Mouse (Mus musculus) midbrain, postnatal 0 days (tissue): ENCODE data around the gene Pitx2. TPM values are rescaled to one million over a fixed set of nuclear protein-coding genes. Genes with fewer than 3 reads are reported as not detected.

Experiments
- ATAC-seq: fragments of 200-750 bp; cut with Nextera tagmentation; 2 replicates; pipeline ENCODE4 v1.8.0; 2017; ENCODE audit warnings: moderate number of reproducible peaks, mild to moderate bottlenecking, moderate TSS enrichment, moderate library complexity; ENCODE audit not compliant: low FRiP score
- DNase-seq: peaks from one replicate; pipeline ENCODE4 v3.0.0-alpha.2; 2015; ENCODE audit warnings: low spot score
- H3K27ac ChIP-seq: fragments of 300-500 bp; sonication (generic); 2 replicates; pipeline ENCODE4 v1.5.1; 2014; ENCODE audit warnings: low read depth, mild to moderate bottlenecking, low read length, mixed read lengths
- H3K27me3 ChIP-seq: fragments of 300-500 bp; sonication (generic); 2 replicates; pipeline ENCODE4 v1.6.1; 2014; ENCODE audit warnings: low read length, control low read depth, mixed read lengths; ENCODE audit not compliant: insufficient read depth
- H3K36me3 ChIP-seq: fragments of 300-500 bp; sonication (generic); 2 replicates; pipeline ENCODE4 v1.6.1; 2014; ENCODE audit warnings: low read length, control low read depth, mixed read lengths; ENCODE audit not compliant: insufficient read depth
- H3K4me1 ChIP-seq: fragments of 300-500 bp; sonication (generic); 2 replicates; pipeline ENCODE4 v1.6.1; 2014; ENCODE audit warnings: mild to moderate bottlenecking, control low read depth, antibody characterized with exemption, low read length, mixed read lengths; ENCODE audit not compliant: insufficient read depth
- H3K4me2 ChIP-seq: fragments of 300-500 bp; sonication (generic); 2 replicates; pipeline ENCODE4 v1.6.1; 2014; ENCODE audit warnings: low read depth, mild to moderate bottlenecking, low read length, mixed read lengths; ENCODE audit not compliant: poor library complexity, severe bottlenecking
- H3K4me3 ChIP-seq: fragments of 300-500 bp; sonication (generic); 2 replicates; pipeline ENCODE4 v1.5.1; 2014; ENCODE audit warnings: low read depth, mild to moderate bottlenecking, low read length, moderate library complexity
- H3K9ac ChIP-seq: fragments of 300-500 bp; sonication (generic); replicated peaks from 2 replicates; pipeline ENCODE4 v1.6.1; 2014; ENCODE audit warnings: mild to moderate bottlenecking, low read length, moderate library complexity, mixed read lengths; ENCODE audit not compliant: poor library complexity, severe bottlenecking
- H3K9me3 ChIP-seq: fragments of 300-500 bp; sonication (generic); 2 replicates; pipeline ENCODE4 v1.6.1; 2016; ENCODE audit warnings: low read length, control low read depth
- CTCF ChIP-seq: IDR thresholded peaks from 2 replicates; pipeline ENCODE4 v1.5.1; 2016; ENCODE audit warnings: antibody characterized with exemption, mild to moderate bottlenecking
- whole genome bisulfite sequencing: fragments of 180-500 bp; shearing (Covaris S2); extraction: QIAGEN DNeasy Blood & Tissue Kit; methylation state at CpG from one replicate; pipeline ENCODE4 v1.1.7; 2014; 5-methylcytosine and 5-hydroxymethylcytosine counted together
- polyA plus RNA-seq: library from polyadenylated mRNA; unstranded; fragments of >200 nt; fragmentation: Nextera tagmentation; extraction: Ambion mirVana; gene quantifications from 2 replicates; pipeline ENCODE4 v1.2.1, GENCODE M21; 2015
- total RNA-seq: library from RNA; depleted of rRNA; stranded (reverse); fragments of >200 nt; gene quantifications from 2 replicates; pipeline ENCODE4 v1.2.3, GENCODE M21; 2014

Gene Pitx2
- total and polyA plus RNA-seq, 2 experiments from 2014 or later: 10.4 to 28.7 TPM

- 2% methylated on average over 34 of the region's 34 CpGs for WGBS
- DNase-seq (no peak), ATAC-seq (no peak)
- Histone ChIP-seq H3K36me3 (no peaks in the 10 kb centered on the region), H3K27ac (no peak overlapping the region), H3K9ac (no peak overlapping the region), H3K4me1 (no peaks in the 10 kb centered on the region), H3K27me3 (peaks cover 64% of the 10 kb centered on the region), H3K9me3 (no peaks in the 10 kb centered on the region), H3K4me3 (peak overlapping the region; percentile 2; the same call in 1 of the 2 replicates), H3K4me2 (no peak overlapping the region)
- TF ChIP-seq CTCF: no peak
Measured at GRCm38 (mm10) chr3:129216911-129217561, 17.4 kb downstream of the Pitx2 start.

- 3% methylated on average over 12 of the region's 12 CpGs for WGBS
- no peak overlapping the region for H3K4me3 ChIP-seq
- no peak overlapping the region for H3K4me2 ChIP-seq
Measured at GRCm38 (mm10) chr3:129217862-129218370, 18.2 kb downstream of the Pitx2 start.

GRCm38 (mm10) chr3:129218371-129218921, 18.8 kb downstream of the Pitx2 start:
- DNase-seq (no peak), ATAC-seq (no peak)
- Histone ChIP-seq H3K36me3 (no peaks in the 10 kb centered on the region), H3K4me3 (no peak overlapping the region), H3K4me1 (no peaks in the 10 kb centered on the region), H3K27ac (no peak overlapping the region), H3K9me3 (no peaks in the 10 kb centered on the region), H3K4me2 (no peak overlapping the region), H3K27me3 (peaks cover 63% of the 10 kb centered on the region), H3K9ac (no peak overlapping the region)
- TF ChIP-seq CTCF: no peak
- WGBS: 1% methylated on average over 41 of the region's 41 CpGs

More at GRCm38 (mm10) chr3:129217862-129218370, 18.2 kb downstream of the Pitx2 start:
- Histone ChIP-seq H3K9ac (no peak overlapping the region), H3K27ac (no peak overlapping the region), H3K4me1 (no peaks in the 10 kb centered on the region), H3K36me3 (no peaks in the 10 kb centered on the region), H3K9me3 (no peaks in the 10 kb centered on the region), H3K27me3 (peaks cover 63% of the 10 kb centered on the region)
- DNase-seq (no peak), ATAC-seq (no peak)
- no peak for TF ChIP-seq CTCF

- Histone ChIP-seq H3K36me3 (no peaks in the 10 kb centered on the region), H3K9me3 (no peaks in the 10 kb centered on the region), H3K4me2 (no peak overlapping the region), H3K27ac (no peak overlapping the region), H3K4me1 (no peaks in the 10 kb centered on the region), H3K9ac (no peak overlapping the region), H3K4me3 (no peak overlapping the region), H3K27me3 (peaks cover 73% of the 10 kb centered on the region)
- no peak for TF ChIP-seq CTCF
- 5% methylated on average over 7 of the region's 7 CpGs for WGBS
- ATAC-seq (no peak), DNase-seq (no peak)
Measured at GRCm38 (mm10) chr3:129220086-129220670, 20.5 kb downstream of the Pitx2 start.

- no peak for TF ChIP-seq CTCF
- H3K9ac ChIP-seq: no peak overlapping the region
- H3K4me3 ChIP-seq: no peak overlapping the region
- WGBS: 3% methylated on average over 24 of the region's 24 CpGs
- DNase-seq (no peak), ATAC-seq (no peak)
- no peak overlapping the region for H3K27ac ChIP-seq
- no peaks in the 10 kb centered on the region for H3K36me3 ChIP-seq
- no peaks in the 10 kb centered on the region for H3K9me3 ChIP-seq
- peaks cover 72% of the 10 kb centered on the region for H3K27me3 ChIP-seq
- no peak overlapping the region for H3K4me2 ChIP-seq
- no peaks in the 10 kb centered on the region for H3K4me1 ChIP-seq
Measured at GRCm38 (mm10) chr3:129220681-129221379, 21.2 kb downstream of the Pitx2 start.
